Mouse (Mus musculus) ovary, postnatal 14 days (tissue): ENCODE results near the gene Fgfrl1.
"Not testable (repeated sequence)": the region's sequence is repeated elsewhere in the genome, so short reads cannot be mapped to it uniquely, and the experiment has no call there.

Experiments
- DNase-seq: peaks from one replicate; pipeline ENCODE4 v3.0.0; 2022; ENCODE audit warnings: low spot score

Gene Fgfrl1

DNA sequence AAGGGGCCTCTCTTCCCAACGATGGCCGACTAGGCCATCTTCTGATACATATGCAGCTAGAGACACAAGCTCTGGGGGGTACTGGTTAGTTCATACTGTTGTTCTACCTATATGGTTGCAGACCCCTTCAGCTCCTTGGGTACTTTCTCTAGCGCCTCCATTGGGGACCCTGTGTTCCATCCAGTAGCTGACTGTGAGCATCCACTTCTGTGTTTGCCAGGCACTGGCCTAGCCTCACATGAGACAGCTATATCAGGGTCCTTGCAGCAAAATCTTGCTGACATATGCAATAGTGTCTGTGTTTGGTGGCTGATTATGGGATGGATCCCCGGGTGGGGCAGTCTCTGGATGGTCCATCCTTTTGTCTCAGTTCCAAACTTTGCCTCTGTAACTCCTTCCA is 59.1 kb downstream of the Fgfrl1 start:
- not testable (repeated sequence) for DNase-seq
